Mouse (Mus musculus) stomach, embryonic 15.5 days (tissue): Measurements from ENCODE around the gene Ctnna2. TPM values are rescaled to one million over a fixed set of nuclear protein-coding genes. Genes with fewer than 3 reads are reported as not detected.

Experiments used
- ATAC-seq: fragments of 200-750 bp; cut with Nextera tagmentation; 2 replicates; pipeline ENCODE4 v1.8.0; 2017; ENCODE audit warnings: low read depth, moderate number of reproducible peaks, moderate TSS enrichment; ENCODE audit not compliant: insufficient read depth, low FRiP score
- H3K27ac ChIP-seq: fragments of 300-500 bp; sonication (generic); 2 replicates; pipeline ENCODE4 v1.5.1; 2015; ENCODE audit warnings: mild to moderate bottlenecking, inconsistent platforms
- H3K27me3 ChIP-seq: fragments of 300-500 bp; sonication (generic); replicated peaks from 2 replicates; pipeline ENCODE4 v1.6.1; 2015; ENCODE audit warnings: inconsistent platforms
- H3K36me3 ChIP-seq: fragments of 300-500 bp; sonication (generic); 2 replicates; pipeline ENCODE4 v1.6.1; 2015; ENCODE audit warnings: inconsistent platforms
- H3K4me1 ChIP-seq: fragments of 300-500 bp; sonication (generic); 2 replicates; pipeline ENCODE4 v1.6.1; 2015; ENCODE audit warnings: inconsistent platforms
- H3K4me2 ChIP-seq: fragments of 300-500 bp; sonication (generic); 2 replicates; pipeline ENCODE4 v1.6.1; 2015; ENCODE audit warnings: mild to moderate bottlenecking, inconsistent platforms
- H3K4me3 ChIP-seq: fragments of 300-500 bp; sonication (generic); replicated peaks from 2 replicates; pipeline ENCODE4 v1.5.1; 2015; ENCODE audit warnings: inconsistent platforms
- H3K9ac ChIP-seq: fragments of 300-500 bp; sonication (generic); 2 replicates; pipeline ENCODE4 v1.6.1; 2015; ENCODE audit warnings: inconsistent platforms
- H3K9me3 ChIP-seq: fragments of 300-500 bp; sonication (generic); 2 replicates; pipeline ENCODE4 v1.6.1; 2016; ENCODE audit warnings: inconsistent platforms
- WGBS: fragments of 180-500 bp; shearing (Covaris S2); methylation state at CpG from one replicate; pipeline ENCODE4 v1.1.7; 2015; 5-methylcytosine and 5-hydroxymethylcytosine counted together
- polyA plus RNA-seq: library from polyadenylated mRNA; unstranded; fragments of >200 nt; fragmentation: Nextera tagmentation; extraction: Ambion mirVana; gene quantifications from 2 replicates; pipeline ENCODE4 v1.2.1, GENCODE M21; 2015

Gene Ctnna2
- polyA plus RNA-seq, 1 experiment from 2014 or later = 7.2 TPM

- no peak for ATAC-seq
- Histone ChIP-seq H3K9ac (no peak overlapping the region), H3K27ac (no peak overlapping the region), H3K4me1 (no peaks in the 10 kb centered on the region), H3K36me3 (no peaks in the 10 kb centered on the region), H3K27me3 (no peaks in the 10 kb centered on the region), H3K4me2 (no peak overlapping the region), H3K9me3 (no peaks in the 10 kb centered on the region), H3K4me3 (no peak overlapping the region)
- WGBS = 84% methylated on average over 3 of the region's 3 CpGs
Observed at GRCm38 (mm10) chr6:77468058-77468457, 511.4 kb downstream of the Ctnna2 start.

GRCm38 (mm10) chr6:77462737-77463136, 516.8 kb downstream of the Ctnna2 start:
- no peak overlapping the region for H3K4me2 ChIP-seq
- ATAC-seq = no peak
- 34% methylated on average over 1 of the region's 1 CpGs for WGBS
- no peak overlapping the region for H3K4me3 ChIP-seq
- H3K9ac ChIP-seq = no peak overlapping the region
- H3K27me3 ChIP-seq = no peaks in the 10 kb centered on the region
- H3K9me3 ChIP-seq = no peaks in the 10 kb centered on the region
- no peaks in the 10 kb centered on the region for H3K4me1 ChIP-seq
- H3K36me3 ChIP-seq = no peaks in the 10 kb centered on the region
- no peak overlapping the region for H3K27ac ChIP-seq

DNA sequence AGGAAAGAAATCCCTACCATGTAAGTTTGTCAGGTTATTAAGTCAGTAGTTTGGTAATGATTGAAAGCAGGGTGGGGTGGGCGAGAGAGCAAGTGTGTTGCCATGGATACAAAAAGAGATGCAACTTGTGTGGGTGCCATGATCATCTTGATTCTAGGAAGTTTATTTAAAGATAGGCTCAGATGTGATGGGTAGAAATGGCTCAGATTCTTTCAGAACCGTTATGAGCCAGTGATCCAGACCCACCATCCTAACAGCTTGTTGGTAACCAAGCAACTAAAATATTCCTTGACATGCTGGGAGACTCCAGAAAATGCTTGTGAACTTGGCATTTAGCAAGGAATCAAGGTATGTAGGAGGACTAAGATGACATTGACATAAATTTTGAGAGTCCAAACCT, 521.6 kb downstream of the Ctnna2 start:
- WGBS = 69% methylated on average over 2 of the region's 2 CpGs
- H3K4me1 ChIP-seq = no peaks in the 10 kb centered on the region
- H3K36me3 ChIP-seq = no peaks in the 10 kb centered on the region
- H3K4me3 ChIP-seq = no peak overlapping the region
- no peaks in the 10 kb centered on the region for H3K9me3 ChIP-seq
- no peaks in the 10 kb centered on the region for H3K27me3 ChIP-seq
- no peak overlapping the region for H3K4me2 ChIP-seq
- H3K27ac ChIP-seq = no peak overlapping the region
- no peak for ATAC-seq
- no peak overlapping the region for H3K9ac ChIP-seq

- 97% methylated on average over 1 of the region's 1 CpGs for WGBS
- no peak overlapping the region for H3K4me2 ChIP-seq
- H3K9me3 ChIP-seq = no peaks in the 10 kb centered on the region
- H3K4me3 ChIP-seq = no peak overlapping the region
- H3K4me1 ChIP-seq = no peaks in the 10 kb centered on the region
- H3K36me3 ChIP-seq = no peaks in the 10 kb centered on the region
- no peaks in the 10 kb centered on the region for H3K27me3 ChIP-seq
- H3K27ac ChIP-seq = no peak overlapping the region
- no peak overlapping the region for H3K9ac ChIP-seq
- ATAC-seq = no peak
Observed at GRCm38 (mm10) chr6:77446861-77447260, 532.6 kb downstream of the Ctnna2 start.

- H3K4me1 ChIP-seq = no peaks in the 10 kb centered on the region
- no peak overlapping the region for H3K4me2 ChIP-seq
- no peaks in the 10 kb centered on the region for H3K9me3 ChIP-seq
- no peak for ATAC-seq
- no peaks in the 10 kb centered on the region for H3K27me3 ChIP-seq
- no peaks in the 10 kb centered on the region for H3K36me3 ChIP-seq
- H3K9ac ChIP-seq = no peak overlapping the region
- 76% methylated on average over 11 of the region's 11 CpGs for WGBS
- H3K27ac ChIP-seq = no peak overlapping the region
- H3K4me3 ChIP-seq = no peak overlapping the region
Observed at GRCm38 (mm10) chr6:77443906-77444305, 535.6 kb downstream of the Ctnna2 start.

GRCm38 (mm10) chr6:77441051-77441450, 538.4 kb downstream of the Ctnna2 start:
- H3K9ac ChIP-seq = no peak overlapping the region
- no peak overlapping the region for H3K4me2 ChIP-seq
- no peaks in the 10 kb centered on the region for H3K36me3 ChIP-seq
- no peak for ATAC-seq
- 77% methylated on average over 5 of the region's 5 CpGs for WGBS
- H3K9me3 ChIP-seq = no peaks in the 10 kb centered on the region
- no peaks in the 10 kb centered on the region for H3K27me3 ChIP-seq
- H3K4me3 ChIP-seq = no peak overlapping the region
- H3K27ac ChIP-seq = no peak overlapping the region
- no peaks in the 10 kb centered on the region for H3K4me1 ChIP-seq

GRCm38 (mm10) chr6:77430381-77430780, 549.1 kb downstream of the Ctnna2 start:
- no peak for ATAC-seq
- H3K27ac ChIP-seq = no peak overlapping the region

GRCm38 (mm10) chr6:77425746-77426145, 553.8 kb downstream of the Ctnna2 start:
- no peaks in the 10 kb centered on the region for H3K36me3 ChIP-seq
- H3K27me3 ChIP-seq = no peaks in the 10 kb centered on the region
- no peak overlapping the region for H3K4me2 ChIP-seq
- no peaks in the 10 kb centered on the region for H3K9me3 ChIP-seq
- H3K4me3 ChIP-seq = no peak overlapping the region
- H3K27ac ChIP-seq = no peak overlapping the region
- H3K9ac ChIP-seq = no peak overlapping the region
- H3K4me1 ChIP-seq = no peaks in the 10 kb centered on the region
- ATAC-seq = no peak

More at GRCm38 (mm10) chr6:77430381-77430780, 549.1 kb downstream of the Ctnna2 start:
- Histone ChIP-seq H3K9me3 (no peaks in the 10 kb centered on the region), H3K4me2 (no peak overlapping the region), H3K4me1 (no peaks in the 10 kb centered on the region), H3K4me3 (no peak overlapping the region), H3K9ac (no peak overlapping the region), H3K36me3 (no peaks in the 10 kb centered on the region), H3K27me3 (no peaks in the 10 kb centered on the region)
- WGBS = 59% methylated on average over 4 of the region's 4 CpGs

- H3K36me3 ChIP-seq = no peaks in the 10 kb centered on the region
- H3K9me3 ChIP-seq = no peaks in the 10 kb centered on the region
- no peaks in the 10 kb centered on the region for H3K4me1 ChIP-seq
- H3K27me3 ChIP-seq = no peaks in the 10 kb centered on the region
- ATAC-seq = no peak
- no peak overlapping the region for H3K27ac ChIP-seq
- no peak overlapping the region for H3K9ac ChIP-seq
- H3K4me2 ChIP-seq = no peak overlapping the region
- no peak overlapping the region for H3K4me3 ChIP-seq
- WGBS = 76% methylated on average over 4 of the region's 4 CpGs
Observed at GRCm38 (mm10) chr6:77424826-77425225, 554.7 kb downstream of the Ctnna2 start.

DNA sequence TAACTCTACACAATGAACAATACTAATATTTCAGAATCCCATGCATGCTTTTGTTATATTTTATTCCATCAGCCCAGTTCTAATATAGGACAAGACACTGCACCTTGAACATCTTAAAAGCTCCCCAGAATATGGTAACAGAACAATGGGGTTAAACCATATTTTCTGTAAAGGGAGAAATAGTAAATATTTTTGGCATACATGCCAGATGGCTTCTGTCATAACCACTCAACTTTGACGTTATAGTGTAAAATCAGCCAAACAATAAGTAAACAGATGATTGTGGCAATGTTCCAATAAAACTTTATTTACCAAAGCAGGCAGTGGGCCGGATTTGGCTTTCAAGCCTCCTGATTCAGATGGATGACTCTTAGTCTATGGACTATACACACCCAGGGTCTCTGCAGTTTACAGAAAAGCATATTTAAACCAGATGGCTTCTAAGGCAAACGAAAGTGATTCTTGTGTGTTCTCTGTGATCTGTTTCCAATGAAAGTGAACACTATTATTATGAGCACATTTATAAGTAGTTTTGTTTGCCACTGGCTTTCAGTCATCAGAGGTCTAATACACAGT, 557.8 kb downstream of the Ctnna2 start:
- H3K27me3 ChIP-seq = no peaks in the 10 kb centered on the region
- no peak overlapping the region for H3K4me3 ChIP-seq
- WGBS = 40% methylated on average over 3 of the region's 3 CpGs
- no peak for ATAC-seq
- H3K4me1 ChIP-seq = no peaks in the 10 kb centered on the region
- H3K9me3 ChIP-seq = no peaks in the 10 kb centered on the region
- no peak overlapping the region for H3K9ac ChIP-seq
- no peaks in the 10 kb centered on the region for H3K36me3 ChIP-seq
- H3K4me2 ChIP-seq = no peak overlapping the region
- H3K27ac ChIP-seq = no peak overlapping the region

- ATAC-seq = no peak
- H3K4me3 ChIP-seq = no peak overlapping the region
- H3K27ac ChIP-seq = no peak overlapping the region
- no peaks in the 10 kb centered on the region for H3K27me3 ChIP-seq
- 69% methylated on average over 1 of the region's 1 CpGs for WGBS
- no peaks in the 10 kb centered on the region for H3K36me3 ChIP-seq
- no peaks in the 10 kb centered on the region for H3K9me3 ChIP-seq
- no peaks in the 10 kb centered on the region for H3K4me1 ChIP-seq
- H3K9ac ChIP-seq = no peak overlapping the region
- no peak overlapping the region for H3K4me2 ChIP-seq
Observed at GRCm38 (mm10) chr6:77416999-77417398, 562.5 kb downstream of the Ctnna2 start.

GRCm38 (mm10) chr6:77413530-77413929, 566.0 kb downstream of the Ctnna2 start:
- Histone ChIP-seq H3K27ac (no peak overlapping the region), H3K36me3 (no peaks in the 10 kb centered on the region), H3K4me3 (no peak overlapping the region), H3K27me3 (no peaks in the 10 kb centered on the region), H3K9ac (no peak overlapping the region), H3K9me3 (no peaks in the 10 kb centered on the region), H3K4me2 (no peak overlapping the region), H3K4me1 (no peaks in the 10 kb centered on the region)
- ATAC-seq = no peak
- 90% methylated on average over 1 of the region's 1 CpGs for WGBS

DNA sequence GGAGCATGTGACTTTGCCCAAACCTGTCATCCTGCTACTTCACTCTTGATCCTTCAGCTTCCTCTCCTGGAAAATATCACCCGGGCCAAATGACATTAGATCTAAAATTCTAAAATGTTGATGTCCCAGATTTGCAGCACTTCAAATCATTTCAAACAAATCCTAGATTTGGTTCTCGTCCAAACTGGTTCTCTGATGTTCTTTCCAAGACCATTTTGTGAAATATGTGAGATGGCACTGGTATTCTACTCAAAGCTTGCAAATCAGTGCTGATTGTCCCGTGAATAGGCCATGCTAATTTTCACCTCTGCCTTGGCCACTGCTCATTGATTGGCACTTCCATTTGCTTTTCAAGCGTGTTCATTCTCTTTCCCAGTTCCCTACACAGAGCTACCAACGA, 571.0 kb downstream of the Ctnna2 start:
- Histone ChIP-seq H3K4me2 (no peak overlapping the region), H3K9me3 (no peaks in the 10 kb centered on the region), H3K9ac (no peak overlapping the region), H3K27ac (no peak overlapping the region), H3K4me3 (no peak overlapping the region), H3K36me3 (no peaks in the 10 kb centered on the region), H3K4me1 (no peaks in the 10 kb centered on the region), H3K27me3 (no peaks in the 10 kb centered on the region)
- ATAC-seq = no peak
- WGBS = 64% methylated on average over 5 of the region's 5 CpGs
